Mouse (Mus musculus) heart, embryonic 16.5 days (tissue): ENCODE data around the gene Gm10697. TPM values are rescaled to one million over a fixed set of nuclear protein-coding genes. Genes with fewer than 3 reads are reported as not detected.
"Not testable (repeated sequence)": the region's sequence is repeated elsewhere in the genome, so short reads cannot be mapped to it uniquely, and the experiment has no call there.

Source experiments
- ATAC-seq: fragments of 200-750 bp; cut with Nextera tagmentation; replicated peaks from 2 replicates; pipeline ENCODE4 v1.8.0; 2017; ENCODE audit warnings: moderate number of reproducible peaks; ENCODE audit not compliant: insufficient read depth, low FRiP score; ENCODE audit errors: extremely low read depth
- H3K27ac ChIP-seq: fragments of 300-500 bp; sonication (generic); 2 replicates; pipeline ENCODE4 v1.5.1; 2014; ENCODE audit warnings: mild to moderate bottlenecking, low read length, control low read depth, moderate library complexity
- H3K27me3 ChIP-seq: fragments of 300-500 bp; sonication (generic); 2 replicates; pipeline ENCODE4 v1.6.1; 2014; ENCODE audit warnings: low read length, mixed read lengths; ENCODE audit not compliant: control insufficient read depth, insufficient read depth
- H3K36me3 ChIP-seq: fragments of 300-500 bp; sonication (generic); 2 replicates; pipeline ENCODE4 v1.6.1; 2014; ENCODE audit not compliant: control insufficient read depth, insufficient read depth
- H3K4me1 ChIP-seq: fragments of 300-500 bp; sonication (generic); 2 replicates; pipeline ENCODE4 v1.6.1; 2014; ENCODE audit warnings: low read length, mixed read lengths; ENCODE audit not compliant: control insufficient read depth, insufficient read depth
- H3K4me2 ChIP-seq: fragments of 300-500 bp; sonication (generic); 2 replicates; pipeline ENCODE4 v1.6.1; 2014; ENCODE audit warnings: low read depth, mild to moderate bottlenecking, control low read depth, low read length
- H3K4me3 ChIP-seq: fragments of 300-500 bp; sonication (generic); 2 replicates; pipeline ENCODE4 v1.5.1; 2014; ENCODE audit warnings: mild to moderate bottlenecking, control low read depth, low read length
- H3K9ac ChIP-seq: fragments of 300-500 bp; sonication (generic); 2 replicates; pipeline ENCODE4 v1.6.1; 2014; ENCODE audit warnings: low read length, control low read depth
- H3K9me3 ChIP-seq: fragments of 300-500 bp; sonication (generic); replicated peaks from 2 replicates; pipeline ENCODE4 v1.6.1; 2016; ENCODE audit warnings: low read length; ENCODE audit not compliant: control insufficient read depth
- WGBS: fragments of 180-500 bp; shearing (Covaris S2); extraction: QIAGEN DNeasy Blood & Tissue Kit; methylation state at CpG from one replicate; pipeline ENCODE4 v1.1.7; 2014; 5-methylcytosine and 5-hydroxymethylcytosine counted together
- polyA plus RNA-seq: library from polyadenylated mRNA; unstranded; fragments of >200 nt; fragmentation: Nextera tagmentation; extraction: Ambion mirVana; gene quantifications from 2 replicates; pipeline ENCODE4 v1.2.1, GENCODE M21; 2015

The Gm10697 gene
- not detected in 2 replicates for polyA plus RNA-seq

GRCm38 (mm10) chr3:94072544-94072943 is at the start of gene Gm10697:
Gene Gm10697, minus strand, starts transcription at chr3:94072644.
- not testable (repeated sequence) for H3K4me2 ChIP-seq, H3K4me1 ChIP-seq, H3K27ac ChIP-seq, H3K4me3 ChIP-seq, H3K27me3 ChIP-seq, ATAC-seq, H3K9me3 ChIP-seq, H3K9ac ChIP-seq, H3K36me3 ChIP-seq
- WGBS: no CpG with 5 or more reads among the region's 3 CpGs

- H3K27me3 ChIP-seq, ATAC-seq, H3K4me3 ChIP-seq, H3K9ac ChIP-seq, H3K4me2 ChIP-seq, H3K4me1 ChIP-seq, H3K9me3 ChIP-seq, H3K36me3 ChIP-seq, H3K27ac ChIP-seq: not testable (repeated sequence)
- WGBS: 53% methylated on average over 1 of the region's 1 CpGs
Observed at GRCm38 (mm10) chr3:94115071-94115470, 42.6 kb upstream of the Gm10697 start.

DNA sequence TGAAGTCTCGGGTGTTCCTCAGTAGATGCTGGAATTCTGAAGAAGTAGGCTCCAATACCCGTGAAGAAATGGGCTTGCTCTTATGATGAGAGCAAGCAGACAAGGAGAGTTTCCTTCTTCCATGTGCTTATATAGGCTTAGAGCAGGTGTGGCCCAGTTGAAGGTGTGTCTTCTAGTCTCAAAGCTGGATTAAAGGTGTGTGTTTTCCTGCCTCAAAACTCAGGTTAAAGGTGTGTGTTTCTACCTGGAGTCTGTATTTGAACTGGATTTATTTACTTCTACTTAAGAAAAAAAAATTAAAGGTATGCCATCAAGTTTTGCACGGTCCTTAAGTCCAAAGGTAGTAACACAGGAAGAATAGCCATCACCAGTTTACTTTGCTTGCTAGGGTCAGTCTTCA is 17.7 kb downstream of the Gm10697 start, which contains the start of gene Gm9125:
Gene Gm9125, minus strand, starts transcription at position 101 of the 400 bp plus-strand sequence.
- not testable (repeated sequence) for H3K4me2 ChIP-seq, ATAC-seq, H3K9me3 ChIP-seq, H3K9ac ChIP-seq, H3K4me1 ChIP-seq, H3K27me3 ChIP-seq, H3K36me3 ChIP-seq, H3K27ac ChIP-seq, H3K4me3 ChIP-seq
- WGBS: 81% methylated on average over 1 of the region's 3 CpGs

DNA sequence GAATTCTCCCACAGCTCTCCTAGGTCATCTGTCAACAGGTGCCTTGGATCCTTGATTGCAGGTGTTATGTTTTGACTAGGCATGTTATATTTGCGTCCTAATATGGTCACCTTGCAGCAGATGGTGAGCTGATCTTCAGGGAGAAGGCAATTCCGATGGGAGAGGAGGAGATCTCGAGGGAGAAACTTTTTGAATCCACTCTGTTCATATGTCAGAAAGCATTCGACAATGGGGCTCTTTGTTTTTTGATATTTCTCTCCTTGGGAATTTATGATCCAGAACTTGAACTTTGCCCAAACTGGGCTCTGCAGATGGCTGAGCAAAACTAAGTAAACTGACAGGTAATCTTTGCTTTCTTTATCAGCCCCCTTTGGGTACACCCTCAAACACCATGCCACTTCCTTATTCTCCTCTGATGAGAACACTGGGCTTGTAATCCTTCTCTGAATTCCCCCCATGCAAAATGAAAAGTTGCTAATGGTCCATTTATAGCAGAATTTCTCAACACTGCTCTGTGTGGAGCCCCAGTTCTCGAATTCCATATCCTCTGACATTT is 22.8 kb downstream of the Gm10697 start:
- H3K4me3 ChIP-seq, H3K9ac ChIP-seq, H3K4me1 ChIP-seq, H3K27me3 ChIP-seq, H3K9me3 ChIP-seq, H3K36me3 ChIP-seq, H3K4me2 ChIP-seq, ATAC-seq, H3K27ac ChIP-seq: not testable (repeated sequence)
- no CpG with 5 or more reads among the region's 5 CpGs for WGBS

DNA sequence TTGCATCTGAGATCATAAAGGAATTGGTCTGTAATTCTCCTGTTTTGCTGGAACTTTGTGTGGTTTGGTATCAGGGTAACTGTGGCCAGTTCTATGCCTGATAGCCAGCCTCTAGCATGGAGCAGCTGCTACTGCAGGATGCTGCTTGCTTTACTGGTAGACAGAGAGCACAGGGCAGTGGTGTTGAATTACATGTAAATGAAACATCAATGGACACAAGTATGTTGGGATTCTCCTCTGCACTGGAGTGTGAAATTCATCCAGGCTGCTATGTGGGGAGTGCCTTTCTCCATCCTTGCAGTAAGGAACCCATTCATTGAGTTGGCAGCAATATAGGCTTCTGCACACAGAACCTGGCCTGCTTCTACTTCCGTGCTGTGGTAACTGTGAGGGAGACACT is 34.2 kb downstream of the Gm10697 start:
- not testable (repeated sequence) for H3K27ac ChIP-seq, H3K4me3 ChIP-seq, ATAC-seq, H3K4me1 ChIP-seq, H3K36me3 ChIP-seq, H3K4me2 ChIP-seq, H3K9me3 ChIP-seq, H3K9ac ChIP-seq, H3K27me3 ChIP-seq
- WGBS: 72% methylated on average over 1 of the region's 1 CpGs

- not testable (repeated sequence) for H3K27me3 ChIP-seq, H3K4me3 ChIP-seq, H3K27ac ChIP-seq, H3K9ac ChIP-seq, H3K4me2 ChIP-seq, H3K9me3 ChIP-seq, H3K4me1 ChIP-seq, H3K36me3 ChIP-seq, ATAC-seq
- WGBS: 86% methylated on average over 15 of the region's 18 CpGs
Observed at GRCm38 (mm10) chr3:94034400-94034799, 38.0 kb downstream of the Gm10697 start.

Other genes starting within 250 kb of the Gm10697 start
- gene Tdpoz3, start 246.6 kb downstream of the Gm10697 start, polyA plus RNA-seq: not detected in 2 replicates
- gene Gm9117, start 129.1 kb downstream of the Gm10697 start, polyA plus RNA-seq: not detected in 2 replicates
- gene Tdpoz5, start 111.3 kb downstream of the Gm10697 start, polyA plus RNA-seq: not detected in 2 replicates
- gene Gm9125, start 17.8 kb downstream of the Gm10697 start, polyA plus RNA-seq: not detected in 2 replicates
- gene Gm10696, start 105.5 kb upstream of the Gm10697 start, polyA plus RNA-seq: not detected in 2 replicates
- not detected in 2 replicates for gene Gm5286, start 124.1 kb upstream of the Gm10697 start, polyA plus RNA-seq
- gene Gm4778, start 191.4 kb upstream of the Gm10697 start, polyA plus RNA-seq: not detected in 2 replicates
- gene Them4, start 237.4 kb upstream of the Gm10697 start, polyA plus RNA-seq: 12.4 and 13.0 TPM in 2 replicates